Mouse (Mus musculus) ES-Bruce4 (cell line): ENCODE measurements at regions not wholly inside any gene's neighbourhood (a gene's known extent, or its start where the extent isn't known, plus 50 kb on each side); places are given as distances from the start of the nearest gene placed in this dataset.
A peak's percentile ranks its signal among the peaks of the same experiment; 100 is the strongest.

Experiments
- H3K27ac ChIP-seq: 2 replicates; pipeline ENCODE4 v1.5.1; 2012; ENCODE audit warnings: low read length, inconsistent platforms; ENCODE audit not compliant: insufficient read depth
- H3K27me3 ChIP-seq: 2 replicates; pipeline ENCODE4 v1.6.1; 2012; ENCODE audit warnings: mild to moderate bottlenecking, low read length, inconsistent platforms; ENCODE audit not compliant: control insufficient read depth, poor library complexity, insufficient read depth, severe bottlenecking
- H3K36me3 ChIP-seq: 2 replicates; pipeline ENCODE4 v1.6.1; 2012; ENCODE audit warnings: inconsistent platforms, mild to moderate bottlenecking, low read length, moderate library complexity; ENCODE audit not compliant: control insufficient read depth, poor library complexity, insufficient read depth, severe bottlenecking
- H3K4me1 ChIP-seq: one replicate; pipeline ENCODE4 v1.8.1; 2011; ENCODE audit warnings: low read length; ENCODE audit not compliant: control insufficient read depth, insufficient read depth
- H3K4me3 ChIP-seq: 2 replicates; pipeline ENCODE4 v1.5.1; 2011; ENCODE audit warnings: low read depth, mild to moderate bottlenecking, low read length
- H3K9ac ChIP-seq: 2 replicates; pipeline ENCODE4 v1.6.1; 2012; ENCODE audit warnings: low read depth, mild to moderate bottlenecking, inconsistent platforms; ENCODE audit not compliant: poor library complexity, severe bottlenecking
- H3K9me3 ChIP-seq: replicated peaks from 2 replicates; pipeline ENCODE4 v1.6.1; 2012; ENCODE audit warnings: mild to moderate bottlenecking, low read length, inconsistent platforms; ENCODE audit not compliant: control insufficient read depth, poor library complexity, insufficient read depth, severe bottlenecking
- CTCF ChIP-seq: IDR thresholded peaks from one replicate; pipeline ENCODE4 v1.8.1; 2011; ENCODE audit warnings: low read depth, low read length
- EP300 ChIP-seq: IDR thresholded peaks from 2 replicates; pipeline ENCODE4 v1.6.1; 2011; ENCODE audit warnings: low read depth, low read length; ENCODE audit not compliant: insufficient read depth
- POLR2A ChIP-seq: IDR thresholded peaks from one replicate; pipeline ENCODE4 v1.8.1; 2011; ENCODE audit warnings: low read length; ENCODE audit not compliant: insufficient read depth

GRCm38 (mm10) chrX:90426215-90426614, 465.7 kb upstream of the Gm44 start:
- H3K9ac ChIP-seq: no peak overlapping the region
- TF ChIP-seq EP300 (no peak), CTCF (no peak), POLR2A (no peak)
- H3K36me3 ChIP-seq: no peaks in the 10 kb centered on the region
- H3K27me3 ChIP-seq: no peaks in the 10 kb centered on the region
- H3K27ac ChIP-seq: peak overlapping the region; percentile 44; the same call in 1 of the 2 replicates
- H3K4me1 ChIP-seq: no peaks in the 10 kb centered on the region
- no peaks in the 10 kb centered on the region for H3K9me3 ChIP-seq
- no peak overlapping the region for H3K4me3 ChIP-seq

- H3K27me3 ChIP-seq: no peaks in the 10 kb centered on the region
- no peaks in the 10 kb centered on the region for H3K4me1 ChIP-seq
- H3K9ac ChIP-seq: no peak overlapping the region
- no peak for TF ChIP-seq CTCF
- no peak for TF ChIP-seq EP300
- H3K36me3 ChIP-seq: no peaks in the 10 kb centered on the region
- H3K4me3 ChIP-seq: no peak overlapping the region
- no peaks in the 10 kb centered on the region for H3K9me3 ChIP-seq
- no peak overlapping the region for H3K27ac ChIP-seq
Measured at GRCm38 (mm10) chrX:90458915-90459314, 433.0 kb upstream of the Gm44 start.
